Mouse (Mus musculus): ENCODE results near the gene H2-Oa. TPM values are rescaled to one million over a fixed set of nuclear protein-coding genes. Genes with fewer than 3 reads are reported as not detected.

H2-Oa gene
- polyA plus RNA-seq, 1 experiment from 2014 or later, result 1.2 TPM

DNA sequence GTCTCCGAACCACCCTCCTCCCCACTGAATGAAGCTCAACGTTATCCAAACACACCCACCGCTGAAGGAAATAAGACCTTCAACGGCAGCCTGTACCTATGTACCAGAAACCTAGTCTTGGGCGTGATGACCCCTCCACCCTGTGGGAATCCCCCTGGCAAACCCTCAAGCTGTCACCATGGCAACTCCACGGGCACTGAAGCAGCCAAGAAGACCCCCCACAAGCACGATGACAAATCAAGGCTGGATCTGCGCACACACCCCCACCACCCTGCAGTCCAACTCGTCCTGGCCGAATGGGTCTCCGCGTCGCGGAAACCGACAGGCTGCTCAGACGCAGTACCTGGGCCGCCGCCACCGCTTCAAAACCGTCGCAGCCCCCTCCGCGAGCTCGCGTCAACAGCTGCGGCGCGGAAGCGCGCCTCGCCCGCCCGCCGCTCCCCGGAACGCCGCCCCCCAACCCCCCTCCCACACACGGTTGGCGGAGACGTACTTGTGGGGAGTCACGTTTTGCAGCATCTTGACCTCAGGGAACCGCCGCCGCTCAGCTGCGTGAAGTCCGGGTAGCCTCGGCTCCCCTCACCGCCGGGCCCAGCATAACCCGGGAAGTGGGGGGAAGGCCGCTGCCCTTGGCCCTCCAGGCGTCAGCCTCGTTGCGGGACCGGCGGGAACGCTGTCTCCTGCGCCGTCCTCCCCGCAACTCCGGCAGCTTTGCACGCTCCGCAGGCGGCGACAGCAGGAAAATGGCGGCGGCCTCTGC lies 26.2 kb downstream of the H2-Oa start:
- H3K4me3 ChIP-seq (replicated peaks), result peak overlapping the region; percentile 80
- peak overlapping the region; percentile 79 for H3K4me2 ChIP-seq
- peaks cover 24% of the 10 kb centered on the region for H3K4me1 ChIP-seq
- H3K27ac ChIP-seq, result peak overlapping the region; percentile 75
- peaks cover 43% of the 10 kb centered on the region for H3K36me3 ChIP-seq
- ATAC-seq (ENCODE audit: insufficient read depth, low FRiP score, low read depth), result no peak
- peak overlapping the region; percentile 77 for H3K9ac ChIP-seq
- WGBS, result under 1% methylated on average over 67 of the region's 67 CpGs
- H3K9me3 ChIP-seq, result no peaks in the 10 kb centered on the region
- H3K27me3 ChIP-seq (replicated peaks), result no peaks in the 10 kb centered on the region

DNA sequence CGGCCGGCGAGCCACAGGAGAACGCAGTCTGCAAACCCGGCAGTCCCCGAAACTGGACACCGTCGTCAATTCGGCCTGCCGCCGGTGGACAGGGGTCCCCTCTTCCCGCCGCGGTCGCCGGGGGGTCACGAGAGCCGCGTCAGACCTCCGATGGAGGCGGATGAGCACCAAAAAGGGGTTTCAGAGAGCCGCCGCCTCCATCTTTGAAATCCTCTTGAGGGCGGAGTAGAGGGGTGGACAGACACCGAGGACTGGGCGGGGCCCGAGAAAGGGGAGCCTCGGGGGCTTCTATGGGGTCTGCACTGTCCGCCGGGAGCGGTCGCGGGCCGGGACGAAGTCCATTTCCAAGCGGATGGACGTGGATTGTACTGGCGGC lies 26.7 kb downstream of the H2-Oa start:
- peak overlapping the region; percentile 75 for H3K27ac ChIP-seq

DNA sequence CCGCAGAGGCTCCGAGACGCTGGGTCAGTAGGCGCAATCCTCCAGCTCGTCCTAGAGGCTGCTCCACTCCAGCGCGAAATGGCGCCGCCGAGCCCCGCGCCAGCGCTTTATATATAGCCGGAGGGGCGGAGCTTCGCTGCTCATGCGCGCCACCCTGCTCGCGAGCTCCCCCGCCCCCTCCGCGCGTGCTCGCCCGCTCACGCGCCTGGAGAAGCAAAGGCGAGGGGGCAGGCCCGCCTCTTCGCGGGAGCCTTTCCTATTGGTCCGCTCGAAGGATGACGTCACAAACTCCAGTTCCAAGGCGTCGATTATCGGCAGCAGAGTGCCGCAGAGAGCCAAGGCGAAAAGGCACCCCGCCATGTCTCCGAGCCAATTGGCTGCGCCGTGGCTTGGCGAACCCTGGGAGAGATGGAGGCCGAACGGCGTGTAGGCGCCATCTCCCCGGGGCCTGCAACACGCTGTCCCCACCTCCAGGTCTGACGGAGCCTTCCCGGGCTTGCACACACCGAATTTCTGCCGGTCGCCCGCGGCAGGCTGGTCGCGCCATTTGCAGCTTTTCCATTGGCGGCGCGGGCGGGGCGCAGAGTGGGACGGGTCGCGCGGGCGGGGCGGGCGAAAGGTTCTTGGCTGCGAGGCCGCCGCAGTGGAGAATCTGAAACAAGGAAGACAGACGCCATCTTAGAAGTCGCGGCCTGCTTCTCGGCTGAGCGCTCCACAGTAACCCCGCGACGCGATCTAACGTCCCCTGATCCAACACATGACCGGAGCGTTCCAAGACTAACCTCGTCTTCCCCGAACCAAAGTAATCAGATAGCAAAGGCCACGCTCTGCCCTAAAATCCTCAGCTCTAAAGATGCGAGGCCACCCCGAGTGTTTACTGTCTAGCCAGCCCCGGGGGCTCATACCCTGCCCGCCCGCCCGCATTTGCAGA lies 27.4 kb downstream of the H2-Oa start, which contains the start of gene H2-DMa:
Gene H2-DMa (plus strand): TSS at position 293 of the 931 bp plus-strand sequence.
- Histone ChIP-seq H3K9ac (peak within 1 kb of the TSS; percentile 89), H3K4me2 (peak within 1 kb of the TSS; percentile 79), H3K4me3 (replicated peaks) (peak within 1 kb of the TSS; percentile 80), H3K4me1 (peaks cover 32% of the 10 kb centered on the region), H3K27ac (peak within 1 kb of the TSS; percentile 100), H3K9me3 (no peaks in the 10 kb centered on the region), H3K36me3 (peaks cover 31% of the 10 kb centered on the region), H3K27me3 (replicated peaks) (no peaks in the 10 kb centered on the region)
- WGBS, result under 1% methylated on average over 96 of the region's 96 CpGs
- ATAC-seq (ENCODE audit: insufficient read depth, low FRiP score, low read depth), result peak; percentile 77

More for the DNA sequence above, 26.7 kb downstream of the H2-Oa start:
- ATAC-seq (ENCODE audit: insufficient read depth, low FRiP score, low read depth), result peak; percentile 27
- no peaks in the 10 kb centered on the region for H3K27me3 ChIP-seq (replicated peaks)
- peak overlapping the region; percentile 77 for H3K9ac ChIP-seq
- H3K4me2 ChIP-seq, result peak overlapping the region; percentile 79
- H3K9me3 ChIP-seq, result no peaks in the 10 kb centered on the region
- H3K4me3 ChIP-seq (replicated peaks), result peak overlapping the region; percentile 80
- under 1% methylated on average over 38 of the region's 38 CpGs for WGBS
- peaks cover 38% of the 10 kb centered on the region for H3K36me3 ChIP-seq
- peaks cover 28% of the 10 kb centered on the region for H3K4me1 ChIP-seq

DNA sequence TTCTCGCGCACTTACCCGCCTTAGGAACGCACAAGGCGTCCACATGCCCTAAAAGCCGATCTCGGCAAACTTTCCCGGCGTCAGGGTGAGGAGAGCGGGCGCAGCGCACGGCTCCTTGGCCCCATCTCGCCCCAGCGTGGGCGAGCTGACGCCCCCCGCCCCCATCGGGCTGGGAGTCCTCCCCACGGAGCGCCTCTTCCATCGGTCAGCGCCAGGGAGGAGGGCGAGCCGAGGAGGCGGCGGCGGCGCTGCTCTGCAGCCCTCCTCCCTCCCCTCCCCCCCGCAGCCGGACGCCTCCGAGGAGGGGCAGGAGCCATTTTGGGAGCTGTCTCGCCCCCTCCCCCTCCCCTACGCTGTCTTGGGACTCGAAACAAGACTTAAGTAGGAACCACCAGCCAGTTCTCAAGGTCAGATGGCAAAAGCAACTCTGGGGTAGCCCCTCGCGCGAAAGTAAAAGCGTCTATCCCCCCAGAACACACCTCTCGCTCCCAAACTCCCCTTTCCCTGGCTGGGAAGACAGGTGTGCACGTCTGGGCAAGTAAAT lies 28.1 kb downstream of the H2-Oa start:
- H3K4me3 ChIP-seq (replicated peaks), result peak overlapping the region; percentile 80
- H3K4me1 ChIP-seq, result peaks cover 30% of the 10 kb centered on the region
- WGBS, result under 1% methylated on average over 38 of the region's 42 CpGs
- H3K27me3 ChIP-seq (replicated peaks), result no peaks in the 10 kb centered on the region
- H3K36me3 ChIP-seq, result peaks cover 24% of the 10 kb centered on the region
- H3K27ac ChIP-seq, result peak overlapping the region; percentile 100
- H3K9ac ChIP-seq, result peak overlapping the region; percentile 89
- ATAC-seq (ENCODE audit: insufficient read depth, low FRiP score, low read depth), result peak; percentile 23
- H3K9me3 ChIP-seq, result no peaks in the 10 kb centered on the region
- peak overlapping the region; percentile 71 for H3K4me2 ChIP-seq

DNA sequence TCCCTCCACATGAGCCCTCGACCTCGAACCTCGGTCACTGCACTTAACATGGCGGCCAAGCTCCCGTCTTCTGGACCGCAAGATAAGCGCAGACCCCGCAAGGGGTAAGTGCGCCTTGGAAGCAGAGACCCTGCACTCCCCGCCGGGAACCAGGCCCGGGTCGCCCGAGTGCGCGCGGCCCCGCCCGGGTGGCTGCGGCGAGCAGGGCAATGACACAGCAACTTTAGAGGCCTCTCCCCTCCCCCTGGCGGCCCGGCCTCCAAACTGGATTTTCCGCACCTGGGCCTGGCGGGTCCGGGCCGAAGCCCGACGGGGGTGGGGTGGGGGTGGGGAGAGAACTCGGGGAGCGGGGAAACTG lies 28.7 kb downstream of the H2-Oa start:
- Histone ChIP-seq H3K9ac (peak overlapping the region; percentile 89), H3K4me1 (peaks cover 26% of the 10 kb centered on the region), H3K27me3 (replicated peaks) (no peaks in the 10 kb centered on the region), H3K36me3 (peaks cover 19% of the 10 kb centered on the region), H3K4me2 (peak overlapping the region; percentile 71), H3K27ac (peak overlapping the region; percentile 100), H3K9me3 (no peaks in the 10 kb centered on the region), H3K4me3 (replicated peaks) (peak overlapping the region; percentile 80)
- under 1% methylated on average over 30 of the region's 31 CpGs for WGBS
- peak; percentile 12; the same call in 1 of the 2 replicates for ATAC-seq (ENCODE audit: insufficient read depth, low FRiP score, low read depth)

DNA sequence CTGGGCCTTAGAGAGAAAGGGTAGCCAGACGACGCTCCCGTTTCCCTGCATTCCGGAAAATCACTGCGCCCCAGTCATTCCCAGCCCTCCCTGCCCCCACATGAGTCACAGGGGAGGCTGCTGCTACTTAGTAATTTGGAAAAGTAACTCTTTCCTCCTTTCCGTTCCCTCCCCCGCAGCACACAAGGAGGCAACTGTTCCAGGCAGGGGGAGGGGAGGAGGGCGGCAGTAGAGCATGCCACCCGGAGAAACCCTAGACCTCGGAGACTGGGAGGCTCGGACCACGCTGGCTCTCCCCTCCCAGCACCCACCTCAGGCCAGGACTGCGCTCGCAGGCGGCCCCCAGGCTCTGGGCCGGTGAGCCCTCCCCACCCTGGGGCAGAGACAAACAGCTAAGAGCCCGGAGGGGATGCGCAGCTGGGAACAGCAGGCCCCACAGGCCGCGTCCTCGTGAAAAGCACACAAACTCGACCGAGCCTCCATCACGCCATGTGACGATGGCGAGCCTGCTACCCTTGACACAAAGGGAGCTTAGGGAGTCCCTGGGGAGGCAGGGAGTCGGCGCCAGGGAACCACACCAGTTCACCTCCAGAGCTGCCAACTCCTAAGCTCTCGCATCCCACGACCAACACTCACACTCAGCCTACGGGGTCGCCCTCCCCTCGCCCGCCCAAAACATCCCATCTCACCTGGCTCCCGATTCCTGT lies 29.2 kb downstream of the H2-Oa start:
- Histone ChIP-seq H3K4me1 (peaks cover 22% of the 10 kb centered on the region), H3K36me3 (peaks cover 18% of the 10 kb centered on the region), H3K4me2 (peak overlapping the region; percentile 71), H3K27me3 (replicated peaks) (no peaks in the 10 kb centered on the region), H3K9ac (peak overlapping the region; percentile 89), H3K4me3 (replicated peaks) (peak overlapping the region; percentile 80), H3K27ac (peak overlapping the region; percentile 100), H3K9me3 (no peaks in the 10 kb centered on the region)
- WGBS, result 0% methylated on average over 32 of the region's 35 CpGs
- peak; percentile 17; the same call in 1 of the 2 replicates for ATAC-seq (ENCODE audit: insufficient read depth, low FRiP score, low read depth)

DNA sequence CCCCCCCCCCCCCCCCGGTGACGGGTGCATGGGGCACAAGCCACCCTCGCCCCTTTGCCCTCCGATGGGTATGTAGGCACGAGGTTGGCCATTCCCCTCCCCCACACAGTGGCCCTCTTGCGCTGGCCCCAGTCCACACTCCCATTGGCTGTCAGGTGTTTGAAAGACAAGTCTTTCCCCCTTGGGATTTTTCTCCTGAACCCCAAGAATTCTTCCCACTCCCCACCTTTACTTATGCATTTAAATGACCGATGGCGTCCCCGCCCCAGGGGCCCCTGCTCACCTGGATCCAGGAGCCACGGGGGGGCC lies 29.7 kb downstream of the H2-Oa start:
- H3K4me3 ChIP-seq (replicated peaks), result peak overlapping the region; percentile 80
- H3K4me2 ChIP-seq, result peak overlapping the region; percentile 71
- 1% methylated on average over 10 of the region's 10 CpGs for WGBS
- peak overlapping the region; percentile 100 for H3K27ac ChIP-seq
- peak overlapping the region; percentile 89 for H3K9ac ChIP-seq
- no peaks in the 10 kb centered on the region for H3K9me3 ChIP-seq
- H3K36me3 ChIP-seq, result peaks cover 19% of the 10 kb centered on the region
- ATAC-seq (ENCODE audit: insufficient read depth, low FRiP score, low read depth), result no peak
- H3K27me3 ChIP-seq (replicated peaks), result no peaks in the 10 kb centered on the region
- H3K4me1 ChIP-seq, result peaks cover 20% of the 10 kb centered on the region

DNA sequence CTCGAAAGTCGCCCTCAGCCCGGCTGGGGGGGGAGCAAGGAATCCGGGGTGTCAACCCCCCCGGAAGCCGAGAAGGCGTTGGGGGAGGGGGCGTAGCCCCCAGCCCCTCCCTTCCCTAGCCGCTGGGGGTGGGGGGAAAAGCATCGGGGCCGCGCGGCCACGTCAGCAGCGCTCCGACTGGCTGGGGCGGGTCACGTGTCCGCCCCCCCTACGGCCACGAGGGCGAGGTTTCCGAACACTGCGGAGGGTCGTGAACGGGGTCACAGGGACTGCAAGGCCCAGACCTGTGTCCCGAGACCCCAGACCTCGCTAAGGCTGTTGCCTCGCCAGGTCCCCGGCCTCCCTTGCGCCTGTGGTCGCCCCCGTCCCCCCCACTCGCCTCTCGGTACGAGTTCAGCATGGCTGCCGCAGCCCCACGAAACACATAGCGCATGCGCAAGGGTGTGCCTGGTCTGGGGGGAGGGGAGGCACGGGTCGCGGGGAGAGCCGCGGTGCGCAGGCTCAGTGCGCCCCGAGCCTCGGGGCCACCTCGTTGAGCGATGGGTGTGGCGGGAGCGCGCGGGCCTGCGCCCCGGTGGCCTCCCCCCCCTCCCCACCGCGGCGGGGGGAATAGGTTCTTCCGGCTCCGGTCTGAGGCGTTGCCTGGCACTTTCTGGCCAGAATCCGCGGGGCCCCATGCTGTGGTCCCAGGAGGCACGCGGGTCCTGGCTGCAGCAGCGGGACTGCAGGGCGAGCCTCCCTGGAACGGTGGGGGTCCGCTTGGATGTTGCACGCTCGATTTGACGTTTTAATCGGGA lies 30.2 kb downstream of the H2-Oa start, which contains the start of gene Brd2:
Gene Brd2 (minus strand): TSS at position 447 of the 797 bp plus-strand sequence.
- peak within 1 kb of the TSS; percentile 71 for H3K4me2 ChIP-seq
- WGBS, result under 1% methylated on average over 70 of the region's 75 CpGs
- H3K9ac ChIP-seq, result peak within 1 kb of the TSS; percentile 89
- ATAC-seq (ENCODE audit: insufficient read depth, low FRiP score, low read depth), result peak; percentile 56
- H3K36me3 ChIP-seq, result peaks cover 17% of the 10 kb centered on the region
- H3K27ac ChIP-seq, result peak within 1 kb of the TSS; percentile 100
- no peaks in the 10 kb centered on the region for H3K9me3 ChIP-seq
- peak within 1 kb of the TSS; percentile 80 for H3K4me3 ChIP-seq (replicated peaks)
- H3K27me3 ChIP-seq (replicated peaks), result no peaks in the 10 kb centered on the region
- H3K4me1 ChIP-seq, result peaks cover 21% of the 10 kb centered on the region

DNA sequence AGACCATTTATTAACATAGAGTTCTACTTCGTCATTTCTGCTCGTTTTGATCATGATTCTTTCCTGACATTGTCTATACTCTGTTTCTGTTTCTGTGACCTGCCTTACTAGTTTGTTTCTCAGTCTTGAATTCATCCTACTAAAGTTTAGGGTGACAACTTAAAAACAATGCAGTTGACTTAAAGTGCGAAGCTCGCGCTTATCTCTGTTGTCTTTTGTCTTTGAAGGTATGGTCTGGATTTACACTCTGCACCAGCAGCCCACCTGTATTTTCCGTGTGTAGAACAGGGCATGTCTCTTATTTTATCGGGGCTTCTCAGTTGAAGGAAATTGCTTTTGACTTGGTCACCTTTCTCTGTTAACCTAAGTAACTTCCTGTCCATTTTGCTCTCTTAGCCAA lies 31.0 kb downstream of the H2-Oa start:
- no peak for ATAC-seq (ENCODE audit: insufficient read depth, low FRiP score, low read depth)
- peak overlapping the region; percentile 71 for H3K4me2 ChIP-seq
- peak overlapping the region; percentile 53; the same call in 1 of the 2 replicates for H3K9ac ChIP-seq
- no peaks in the 10 kb centered on the region for H3K27me3 ChIP-seq (replicated peaks)
- WGBS, result under 1% methylated on average over 7 of the region's 7 CpGs
- peaks cover 25% of the 10 kb centered on the region for H3K4me1 ChIP-seq
- peak overlapping the region; percentile 100 for H3K27ac ChIP-seq
- peaks cover 17% of the 10 kb centered on the region for H3K36me3 ChIP-seq
- peak overlapping the region; percentile 80 for H3K4me3 ChIP-seq (replicated peaks)
- H3K9me3 ChIP-seq, result no peaks in the 10 kb centered on the region

DNA sequence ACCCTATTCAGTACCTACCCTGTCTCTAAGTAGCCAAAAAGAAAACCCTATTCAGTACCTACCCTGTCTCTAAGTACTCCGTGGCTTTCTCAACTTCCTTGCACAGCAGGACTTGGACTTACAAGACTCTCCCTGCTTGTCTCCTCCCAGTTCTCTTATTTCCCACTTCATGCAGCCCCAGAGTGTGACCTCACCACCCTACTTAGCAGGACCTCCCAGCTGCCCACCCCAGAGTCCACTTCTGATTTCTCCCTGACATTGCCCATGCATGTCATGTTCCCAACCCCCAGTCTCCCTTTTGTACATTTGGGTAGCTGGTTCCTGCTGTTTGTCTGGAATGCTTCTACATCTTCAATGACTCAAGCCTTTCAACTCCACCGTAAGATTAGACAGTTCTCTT lies 31.4 kb downstream of the H2-Oa start:
- no peaks in the 10 kb centered on the region for H3K27me3 ChIP-seq (replicated peaks)
- WGBS, result 3% methylated on average over 2 of the region's 2 CpGs
- no peak overlapping the region; the same call in 1 of the 2 replicates for H3K9ac ChIP-seq
- no peaks in the 10 kb centered on the region for H3K9me3 ChIP-seq
- peak overlapping the region; percentile 71 for H3K4me2 ChIP-seq
- H3K4me1 ChIP-seq, result peaks cover 28% of the 10 kb centered on the region
- H3K27ac ChIP-seq, result peak overlapping the region; percentile 100
- ATAC-seq (ENCODE audit: insufficient read depth, low FRiP score, low read depth), result no peak
- H3K36me3 ChIP-seq, result peaks cover 13% of the 10 kb centered on the region
- peak overlapping the region; percentile 80 for H3K4me3 ChIP-seq (replicated peaks)
